ENCODE assay signal across 16 mouse cellular contexts in genomic region chr13:20723326-20724120, GRCm38 (mm10).
"Had no signal": no experiment of that assay in that cellular context is flagged by ENCODE, and none has a peak within 500 bp of the region (broad histone marks: within the 10 kb centered on the region; RNA-seq: fewer than 3 reads in every experiment).

No protein-coding gene starts in this region.

- H3K27me3 ChIP-seq: lung, embryonic 15.5 days; megakaryocyte, embryonic 14.5 days; midbrain, embryonic 13.5 days; midbrain, embryonic 15.5 days; neural tube, embryonic 12.5 days; stomach, embryonic 15.5 days had no signal

- DNase-seq: lung, postnatal 14 days; lung, postnatal 36 days; right cerebral cortex, postnatal 14 days; thymus, adult 2 months; thymus, postnatal 25 days; thymus, postnatal 4 days had no signal

- H3K9ac ChIP-seq: lung, embryonic 15.5 days; midbrain, embryonic 13.5 days; midbrain, embryonic 15.5 days; neural tube, embryonic 12.5 days; stomach, embryonic 15.5 days had no signal

- H3K4me2 ChIP-seq: lung, embryonic 15.5 days; midbrain, embryonic 11.5 days; midbrain, embryonic 13.5 days; midbrain, embryonic 15.5 days; neural tube, embryonic 12.5 days; stomach, embryonic 15.5 days had no signal

- H3K4me1 ChIP-seq: lung, embryonic 15.5 days; megakaryocyte, embryonic 14.5 days; midbrain, embryonic 13.5 days; midbrain, embryonic 15.5 days; neural tube, embryonic 12.5 days; stomach, embryonic 15.5 days had no signal

- ATAC-seq: lung, postnatal 0 days; midbrain, embryonic 13.5 days; midbrain, embryonic 15.5 days had no signal

- H3K27ac ChIP-seq: lung, embryonic 15.5 days; macrophage; midbrain, embryonic 13.5 days; midbrain, embryonic 15.5 days; neural tube, embryonic 12.5 days; stomach, embryonic 15.5 days; stomach, postnatal 0 days had no signal

- H3K4me3 ChIP-seq: lung, embryonic 15.5 days; megakaryocyte, embryonic 14.5 days; midbrain, embryonic 13.5 days; midbrain, embryonic 15.5 days; neural tube, embryonic 12.5 days; stomach, embryonic 15.5 days had no signal

- H3K9me3 ChIP-seq: lung, embryonic 15.5 days; megakaryocyte, embryonic 14.5 days; midbrain, embryonic 13.5 days; midbrain, embryonic 15.5 days; neural tube, embryonic 12.5 days; stomach, embryonic 15.5 days had no signal

- H3K36me3 ChIP-seq: lung, embryonic 15.5 days; midbrain, embryonic 13.5 days; midbrain, embryonic 15.5 days; neural tube, embryonic 12.5 days; stomach, embryonic 15.5 days had no signal
